Mouse (Mus musculus): ENCODE results near the gene Col6a4. TPM values are rescaled to one million over a fixed set of nuclear protein-coding genes. Genes with fewer than 3 reads are reported as not detected.

Col6a4 gene
- polyA plus RNA-seq, 1 experiment from 2014 or later: 1.4 TPM

DNA sequence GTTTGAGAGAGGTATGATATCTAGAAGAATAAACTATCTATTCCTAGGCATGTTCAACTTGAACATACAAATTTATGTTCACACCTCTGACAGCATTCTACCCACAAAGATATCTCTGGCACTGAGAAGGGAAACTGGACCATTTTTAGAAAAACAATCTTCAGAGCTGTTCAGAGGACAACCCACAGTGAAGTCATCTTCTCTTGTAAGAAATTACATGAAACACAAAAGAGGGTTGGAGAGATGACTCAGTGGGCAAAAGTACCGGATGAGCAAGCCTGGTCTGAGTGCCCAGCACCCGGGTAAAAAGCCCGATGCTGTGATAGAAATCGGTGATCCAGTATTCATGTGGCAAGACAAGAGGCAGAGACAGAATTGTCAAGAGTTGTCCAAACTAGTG lies 43.1 kb downstream of the Col6a4 start:
- no peaks in the 10 kb centered on the region for H3K9me3 ChIP-seq
- H3K4me2 ChIP-seq: no peak overlapping the region
- no peaks in the 10 kb centered on the region for H3K36me3 ChIP-seq
- H3K27ac ChIP-seq (replicated peaks): no peak overlapping the region
- H3K4me1 ChIP-seq (replicated peaks): no peaks in the 10 kb centered on the region
- WGBS: 96% methylated on average over 4 of the region's 4 CpGs
- no peak for ATAC-seq (ENCODE audit: low FRiP score, low read depth)
- no peak overlapping the region for H3K4me3 ChIP-seq
- no peaks in the 10 kb centered on the region for H3K27me3 ChIP-seq
- H3K9ac ChIP-seq: no peak overlapping the region

DNA sequence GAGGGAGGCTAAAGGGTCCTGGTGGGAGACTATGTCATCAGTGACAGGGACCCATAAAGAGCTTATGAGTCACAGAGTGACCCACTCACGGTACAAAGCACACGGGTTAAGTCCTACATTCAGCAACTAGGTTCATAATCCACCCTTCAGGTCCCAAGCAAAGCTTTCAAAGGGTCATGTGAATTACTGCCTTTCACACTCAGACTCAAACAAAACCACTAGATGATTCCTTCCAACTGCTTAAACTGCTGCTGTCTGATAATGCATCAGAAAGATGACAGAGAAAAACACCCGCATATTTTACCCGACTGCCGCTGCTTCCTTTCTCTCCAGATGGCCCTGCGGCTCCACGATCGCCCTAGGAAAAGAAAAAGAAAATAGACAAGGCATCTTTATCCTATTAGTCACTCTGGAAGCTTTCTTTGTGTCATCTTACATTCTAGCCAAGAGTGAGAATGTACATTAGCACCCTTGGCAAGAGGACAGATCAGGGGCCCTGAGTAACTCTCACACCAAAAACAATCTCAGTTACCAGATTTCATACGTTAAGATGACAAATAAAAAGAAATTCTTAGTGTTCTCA lies 52.6 kb downstream of the Col6a4 start:
- ATAC-seq (ENCODE audit: low FRiP score, low read depth): no peak
- no peak overlapping the region for H3K4me3 ChIP-seq
- no peak overlapping the region for H3K4me2 ChIP-seq
- WGBS: 58% methylated on average over 9 of the region's 9 CpGs
- H3K9ac ChIP-seq: no peak overlapping the region
- H3K9me3 ChIP-seq: no peaks in the 10 kb centered on the region
- H3K4me1 ChIP-seq (replicated peaks): no peaks in the 10 kb centered on the region
- no peaks in the 10 kb centered on the region for H3K36me3 ChIP-seq
- no peak overlapping the region for H3K27ac ChIP-seq (replicated peaks)
- H3K27me3 ChIP-seq: no peaks in the 10 kb centered on the region

GRCm38 (mm10) chr9:106039915-106040659 lies 56.5 kb downstream of the Col6a4 start:
- Histone ChIP-seq H3K27ac (replicated peaks) (no peak overlapping the region), H3K27me3 (no peaks in the 10 kb centered on the region), H3K4me1 (replicated peaks) (no peaks in the 10 kb centered on the region), H3K4me3 (no peak overlapping the region), H3K9ac (no peak overlapping the region), H3K36me3 (no peaks in the 10 kb centered on the region), H3K9me3 (no peaks in the 10 kb centered on the region), H3K4me2 (no peak overlapping the region)
- WGBS: 72% methylated on average over 8 of the region's 8 CpGs
- no peak for ATAC-seq (ENCODE audit: low FRiP score, low read depth)

DNA sequence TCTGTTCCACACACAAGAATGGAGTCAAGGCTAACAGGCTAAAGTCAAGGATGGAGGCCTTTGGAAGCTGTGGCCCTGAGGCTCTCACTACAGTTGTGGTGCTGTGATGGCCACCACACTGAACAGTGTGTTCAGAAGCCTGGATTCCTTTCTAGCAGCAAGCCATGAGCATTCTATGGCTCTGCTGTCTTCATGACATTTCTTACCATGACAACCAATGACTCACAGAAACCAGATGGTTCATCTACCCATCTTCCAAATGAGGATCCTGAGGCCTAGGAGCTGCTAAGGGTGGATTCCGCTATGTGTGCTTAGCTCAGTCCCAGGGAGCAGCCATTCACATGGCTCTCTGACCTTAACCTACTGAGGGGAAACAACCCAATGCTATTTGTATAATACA lies 57.3 kb downstream of the Col6a4 start:
- H3K4me2 ChIP-seq: no peak overlapping the region
- no peak overlapping the region for H3K4me3 ChIP-seq
- no peak overlapping the region for H3K27ac ChIP-seq (replicated peaks)
- no peaks in the 10 kb centered on the region for H3K27me3 ChIP-seq
- WGBS: 61% methylated on average over 1 of the region's 1 CpGs
- no peaks in the 10 kb centered on the region for H3K36me3 ChIP-seq
- no peaks in the 10 kb centered on the region for H3K9me3 ChIP-seq
- ATAC-seq (ENCODE audit: low FRiP score, low read depth): no peak
- H3K4me1 ChIP-seq (replicated peaks): no peaks in the 10 kb centered on the region
- no peak overlapping the region for H3K9ac ChIP-seq

GRCm38 (mm10) chr9:106038865-106039264 lies 57.7 kb downstream of the Col6a4 start:
- H3K27me3 ChIP-seq: no peaks in the 10 kb centered on the region

GRCm38 (mm10) chr9:106015666-106016065 lies 80.9 kb downstream of the Col6a4 start:
- Histone ChIP-seq H3K4me2 (no peak overlapping the region), H3K4me3 (no peak overlapping the region), H3K9ac (no peak overlapping the region), H3K4me1 (replicated peaks) (no peaks in the 10 kb centered on the region), H3K9me3 (no peaks in the 10 kb centered on the region), H3K36me3 (no peaks in the 10 kb centered on the region), H3K27me3 (no peaks in the 10 kb centered on the region), H3K27ac (replicated peaks) (no peak overlapping the region)
- 91% methylated on average over 3 of the region's 3 CpGs for WGBS
- ATAC-seq (ENCODE audit: low FRiP score, low read depth): no peak

More at GRCm38 (mm10) chr9:106038865-106039264, 57.7 kb downstream of the Col6a4 start:
- no peak overlapping the region for H3K27ac ChIP-seq (replicated peaks)
- WGBS: 3% methylated on average over 4 of the region's 4 CpGs
- H3K4me3 ChIP-seq: no peak overlapping the region
- H3K36me3 ChIP-seq: no peaks in the 10 kb centered on the region
- H3K9me3 ChIP-seq: no peaks in the 10 kb centered on the region
- H3K4me2 ChIP-seq: no peak overlapping the region
- ATAC-seq (ENCODE audit: low FRiP score, low read depth): peak; percentile 27
- H3K9ac ChIP-seq: no peak overlapping the region
- H3K4me1 ChIP-seq (replicated peaks): no peaks in the 10 kb centered on the region

DNA sequence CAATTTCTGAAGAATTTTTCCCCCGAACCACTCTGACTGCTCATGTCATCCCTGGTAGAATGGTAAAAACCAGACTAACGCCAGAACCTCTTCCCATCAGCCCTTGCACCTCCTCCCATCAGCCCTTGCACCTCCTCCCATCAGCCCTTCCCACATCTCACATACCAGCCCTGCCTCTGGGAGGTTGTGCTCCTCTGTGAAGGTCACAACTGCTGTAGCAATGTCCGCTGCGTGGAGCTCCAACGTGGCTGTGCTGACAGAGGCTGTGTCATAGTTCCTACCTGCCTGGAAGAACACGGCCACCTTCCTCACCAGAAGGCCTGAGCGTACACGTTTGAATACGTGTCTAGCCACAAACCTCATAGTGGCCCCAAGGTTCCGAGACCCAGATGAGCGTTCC lies 83.4 kb downstream of the Col6a4 start:
- ATAC-seq (ENCODE audit: low FRiP score, low read depth): no peak
- Histone ChIP-seq H3K27me3 (no peaks in the 10 kb centered on the region), H3K4me1 (replicated peaks) (no peaks in the 10 kb centered on the region), H3K4me2 (no peak overlapping the region), H3K9ac (no peak overlapping the region), H3K4me3 (no peak overlapping the region), H3K36me3 (no peaks in the 10 kb centered on the region), H3K27ac (replicated peaks) (no peak overlapping the region), H3K9me3 (no peaks in the 10 kb centered on the region)
- WGBS: 92% methylated on average over 11 of the region's 11 CpGs

GRCm38 (mm10) chr9:105997955-105998354 lies 98.6 kb downstream of the Col6a4 start:
- Histone ChIP-seq H3K9ac (no peak overlapping the region), H3K4me2 (no peak overlapping the region), H3K4me1 (replicated peaks) (no peaks in the 10 kb centered on the region), H3K27ac (replicated peaks) (no peak overlapping the region), H3K27me3 (no peaks in the 10 kb centered on the region), H3K9me3 (no peaks in the 10 kb centered on the region), H3K36me3 (no peaks in the 10 kb centered on the region), H3K4me3 (no peak overlapping the region)
- WGBS: 59% methylated on average over 11 of the region's 11 CpGs
- no peak for ATAC-seq (ENCODE audit: low FRiP score, low read depth)

GRCm38 (mm10) chr9:105992425-105992824 lies 104.2 kb downstream of the Col6a4 start:
- no peak overlapping the region for H3K27ac ChIP-seq (replicated peaks)
- H3K27me3 ChIP-seq: no peaks in the 10 kb centered on the region
- no peaks in the 10 kb centered on the region for H3K4me1 ChIP-seq (replicated peaks)
- H3K4me2 ChIP-seq: no peak overlapping the region
- H3K4me3 ChIP-seq: no peak overlapping the region
- no peak overlapping the region for H3K9ac ChIP-seq
- ATAC-seq (ENCODE audit: low FRiP score, low read depth): no peak
- H3K36me3 ChIP-seq: no peaks in the 10 kb centered on the region
- WGBS: 81% methylated on average over 6 of the region's 6 CpGs
- H3K9me3 ChIP-seq: no peaks in the 10 kb centered on the region

GRCm38 (mm10) chr9:105990099-105990498 lies 106.5 kb downstream of the Col6a4 start:
- ATAC-seq (ENCODE audit: low FRiP score, low read depth): no peak
- Histone ChIP-seq H3K4me2 (no peak overlapping the region), H3K27me3 (no peaks in the 10 kb centered on the region), H3K9ac (no peak overlapping the region), H3K4me1 (replicated peaks) (peaks cover 4% of the 10 kb centered on the region), H3K36me3 (no peaks in the 10 kb centered on the region), H3K27ac (replicated peaks) (no peak overlapping the region), H3K9me3 (no peaks in the 10 kb centered on the region), H3K4me3 (no peak overlapping the region)
- 73% methylated on average over 6 of the region's 6 CpGs for WGBS

DNA sequence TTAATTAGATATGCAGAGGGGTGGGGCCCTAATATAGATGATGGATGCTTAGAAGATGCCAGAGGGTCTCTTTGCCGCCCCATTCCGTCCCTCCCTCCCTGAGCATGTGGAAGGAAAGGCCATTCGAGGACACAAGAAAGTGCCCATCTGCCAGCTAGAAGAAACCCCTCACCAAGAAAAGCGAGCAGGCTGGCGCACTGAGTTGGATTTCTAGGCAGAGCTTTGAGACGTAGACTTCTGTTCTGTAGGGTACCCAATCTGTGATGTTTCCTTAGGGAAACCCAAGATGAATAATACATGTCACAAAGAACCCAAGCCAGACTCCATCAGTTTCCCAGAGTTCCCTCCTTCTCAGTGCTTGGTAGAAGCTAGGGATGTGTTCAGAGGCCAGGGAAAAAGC lies 107.1 kb downstream of the Col6a4 start:
- Histone ChIP-seq H3K9ac (no peak overlapping the region), H3K9me3 (no peaks in the 10 kb centered on the region), H3K27me3 (no peaks in the 10 kb centered on the region), H3K4me3 (no peak overlapping the region), H3K27ac (replicated peaks) (no peak overlapping the region), H3K4me1 (replicated peaks) (peaks cover 7% of the 10 kb centered on the region), H3K36me3 (no peaks in the 10 kb centered on the region), H3K4me2 (no peak overlapping the region)
- 75% methylated on average over 6 of the region's 6 CpGs for WGBS
- no peak for ATAC-seq (ENCODE audit: low FRiP score, low read depth)

DNA sequence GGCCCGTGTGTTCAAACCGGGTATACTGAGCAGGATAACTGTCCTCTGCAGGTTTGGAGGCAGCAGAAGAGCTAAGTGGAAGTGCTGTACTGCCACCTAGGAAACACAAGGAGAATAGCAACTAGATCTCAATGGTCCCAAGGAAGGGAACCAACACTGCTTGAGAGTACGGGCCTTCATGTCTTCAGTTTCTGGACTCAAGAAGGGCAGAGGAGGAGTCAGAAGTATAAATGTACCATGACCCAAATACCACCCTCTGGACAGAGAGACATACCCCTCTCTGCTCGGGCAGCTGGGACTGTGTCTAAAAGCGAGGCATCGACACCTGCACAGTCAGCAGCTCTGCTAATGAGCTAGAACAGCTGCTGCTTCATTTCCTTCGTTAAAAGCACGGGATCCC lies 108.5 kb downstream of the Col6a4 start:
- H3K9me3 ChIP-seq: no peaks in the 10 kb centered on the region
- H3K36me3 ChIP-seq: no peaks in the 10 kb centered on the region
- H3K4me1 ChIP-seq (replicated peaks): peaks cover 7% of the 10 kb centered on the region
- no peak overlapping the region for H3K9ac ChIP-seq
- no peak overlapping the region for H3K4me3 ChIP-seq
- 49% methylated on average over 8 of the region's 8 CpGs for whole genome bisulfite sequencing
- no peak overlapping the region for H3K4me2 ChIP-seq
- no peak for ATAC-seq (ENCODE audit: low FRiP score, low read depth)
- no peaks in the 10 kb centered on the region for H3K27me3 ChIP-seq
- H3K27ac ChIP-seq (replicated peaks): no peak overlapping the region
